Mouse (Mus musculus): ENCODE data around the gene Mapk7. TPM values are rescaled to one million over a fixed set of nuclear protein-coding genes. Genes with fewer than 3 reads are reported as not detected.

Gene Mapk7
- 0.69 TPM for polyA plus RNA-seq (2014; fragmentation: Illumina TruSeq; extraction: RNeasy Lipid Tissue Mini Kit (QIAGEN cat#74804); ENCODE audit: low read depth, low replicate concordance)

GRCm38 (mm10) chr11:61494129-61494997, at the start of gene Mapk7:
TSS of gene Mapk7 (minus strand) at chr11:61494406.

GRCm38 (mm10) chr11:61504713-61505257, 10.6 kb upstream of the Mapk7 start, which contains the start of gene B9d1:
TSS of gene B9d1 (plus strand) at chr11:61505144.

GRCm38 (mm10) chr11:61484613-61485540, 9.3 kb downstream of the Mapk7 start, which contains the start of gene Mfap4:
TSS of gene Mfap4 (plus strand) at chr11:61485431.

Other genes starting within 250 kb of the Mapk7 start
- 108 TPM for gene Aldh3a2, start 226.9 kb downstream of the Mapk7 start, polyA plus RNA-seq (2014; fragmentation: Illumina TruSeq; extraction: RNeasy Lipid Tissue Mini Kit (QIAGEN cat#74804); ENCODE audit: low read depth, low replicate concordance)
- gene Slc47a2, start 151.5 kb downstream of the Mapk7 start, polyA plus RNA-seq (2014; fragmentation: Illumina TruSeq; extraction: RNeasy Lipid Tissue Mini Kit (QIAGEN cat#74804); ENCODE audit: low read depth, low replicate concordance) = not detected
- 445 TPM for gene Slc47a1, start 116.1 kb downstream of the Mapk7 start, polyA plus RNA-seq (2014; fragmentation: Illumina TruSeq; extraction: RNeasy Lipid Tissue Mini Kit (QIAGEN cat#74804); ENCODE audit: low read depth, low replicate concordance)
- not detected for gene Rnf112, start 40.3 kb downstream of the Mapk7 start, polyA plus RNA-seq (2014; fragmentation: Illumina TruSeq; extraction: RNeasy Lipid Tissue Mini Kit (QIAGEN cat#74804); ENCODE audit: low read depth, low replicate concordance)
- gene Mfap4, start 9.0 kb downstream of the Mapk7 start, polyA plus RNA-seq (2014; fragmentation: Illumina TruSeq; extraction: RNeasy Lipid Tissue Mini Kit (QIAGEN cat#74804); ENCODE audit: low read depth, low replicate concordance) = 0.32 TPM
- gene B9d1, start 10.7 kb upstream of the Mapk7 start, polyA plus RNA-seq (2014; fragmentation: Illumina TruSeq; extraction: RNeasy Lipid Tissue Mini Kit (QIAGEN cat#74804); ENCODE audit: low read depth, low replicate concordance) = 0.61 TPM
- 12.4 TPM for gene Epn2, start 85.3 kb upstream of the Mapk7 start, polyA plus RNA-seq (2014; fragmentation: Illumina TruSeq; extraction: RNeasy Lipid Tissue Mini Kit (QIAGEN cat#74804); ENCODE audit: low read depth, low replicate concordance)
- gene Grap, start 158.9 kb upstream of the Mapk7 start, polyA plus RNA-seq (2014; fragmentation: Illumina TruSeq; extraction: RNeasy Lipid Tissue Mini Kit (QIAGEN cat#74804); ENCODE audit: low read depth, low replicate concordance) = 0.44 TPM
- 0.49 TPM for gene Fam83g, start 189.7 kb upstream of the Mapk7 start, polyA plus RNA-seq (2014; fragmentation: Illumina TruSeq; extraction: RNeasy Lipid Tissue Mini Kit (QIAGEN cat#74804); ENCODE audit: low read depth, low replicate concordance)
- gene Slc5a10, start 226.4 kb upstream of the Mapk7 start, polyA plus RNA-seq (2014; fragmentation: Illumina TruSeq; extraction: RNeasy Lipid Tissue Mini Kit (QIAGEN cat#74804); ENCODE audit: low read depth, low replicate concordance) = 18.9 TPM

Measured in kidney, adult 10 weeks (tissue).